Mouse (Mus musculus) ES-Bruce4 (cell line): Measurements from ENCODE around the gene Sap25. TPM values are rescaled to one million over a fixed set of nuclear protein-coding genes. Genes with fewer than 3 reads are reported as not detected.

Experiments used
- H3K27ac ChIP-seq: 2 replicates; pipeline ENCODE4 v1.5.1; 2012; ENCODE audit warnings: low read length, inconsistent platforms; ENCODE audit not compliant: insufficient read depth
- H3K27me3 ChIP-seq: 2 replicates; pipeline ENCODE4 v1.6.1; 2012; ENCODE audit warnings: mild to moderate bottlenecking, low read length, inconsistent platforms; ENCODE audit not compliant: control insufficient read depth, poor library complexity, insufficient read depth, severe bottlenecking
- H3K36me3 ChIP-seq: 2 replicates; pipeline ENCODE4 v1.6.1; 2012; ENCODE audit warnings: inconsistent platforms, mild to moderate bottlenecking, low read length, moderate library complexity; ENCODE audit not compliant: control insufficient read depth, poor library complexity, insufficient read depth, severe bottlenecking
- H3K4me1 ChIP-seq: one replicate; pipeline ENCODE4 v1.8.1; 2011; ENCODE audit warnings: low read length; ENCODE audit not compliant: control insufficient read depth, insufficient read depth
- H3K4me3 ChIP-seq: 2 replicates; pipeline ENCODE4 v1.5.1; 2011; ENCODE audit warnings: low read depth, mild to moderate bottlenecking, low read length
- H3K9ac ChIP-seq: 2 replicates; pipeline ENCODE4 v1.6.1; 2012; ENCODE audit warnings: low read depth, mild to moderate bottlenecking, inconsistent platforms; ENCODE audit not compliant: poor library complexity, severe bottlenecking
- H3K9me3 ChIP-seq: replicated peaks from 2 replicates; pipeline ENCODE4 v1.6.1; 2012; ENCODE audit warnings: mild to moderate bottlenecking, low read length, inconsistent platforms; ENCODE audit not compliant: control insufficient read depth, poor library complexity, insufficient read depth, severe bottlenecking
- CTCF ChIP-seq: IDR thresholded peaks from one replicate; pipeline ENCODE4 v1.8.1; 2011; ENCODE audit warnings: low read depth, low read length
- EP300 ChIP-seq: IDR thresholded peaks from 2 replicates; pipeline ENCODE4 v1.6.1; 2011; ENCODE audit warnings: low read depth, low read length; ENCODE audit not compliant: insufficient read depth
- POLR2A ChIP-seq: IDR thresholded peaks from one replicate; pipeline ENCODE4 v1.8.1; 2011; ENCODE audit warnings: low read length; ENCODE audit not compliant: insufficient read depth
- polyA plus RNA-seq: library from polyadenylated mRNA; stranded (reverse); fragments of >200 nt; gene quantifications from 2 replicates; pipeline ENCODE4 v1.2.4, GENCODE M21; 2011; ENCODE audit warnings: low read depth; ENCODE audit not compliant: missing spikeins, insufficient read depth, insufficient read length

Sap25 gene
- polyA plus RNA-seq: 5.0 and 7.9 TPM in 2 replicates

DNA sequence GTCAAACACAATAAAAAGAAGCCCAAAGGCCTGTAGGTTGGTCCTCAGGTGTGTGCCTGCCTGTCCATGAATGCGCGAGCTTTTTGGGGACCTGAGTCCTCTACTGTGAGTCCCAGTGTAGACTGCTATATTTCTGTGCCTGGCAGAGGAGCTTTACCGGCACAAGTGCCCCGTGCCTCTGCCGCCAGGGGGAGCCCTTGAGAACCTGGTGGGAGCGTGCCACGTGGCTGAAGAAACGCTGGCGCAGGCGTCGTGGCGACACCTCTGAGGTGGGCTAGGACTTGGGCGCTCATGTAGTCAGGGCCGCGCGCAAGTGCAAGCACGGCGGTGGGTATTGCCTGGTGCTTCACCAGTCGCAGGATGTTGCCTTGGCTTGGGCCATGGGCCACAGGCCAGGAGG is at the start of gene Sap25:
Gene Sap25 (plus strand): TSS at position 281 of the 400 bp plus-strand sequence.
- H3K4me1 ChIP-seq: peaks cover 3% of the 10 kb centered on the region
- H3K9ac ChIP-seq: no peak within 1 kb of the TSS
- no peak within 1 kb of the TSS for H3K27ac ChIP-seq
- H3K9me3 ChIP-seq: no peaks in the 10 kb centered on the region
- H3K4me3 ChIP-seq: 0 out of 2 replicates have a peak within 1 kb of the TSS, but pooled peaks have one; percentile 14
- H3K36me3 ChIP-seq: peaks cover 30% of the 10 kb centered on the region
- TF ChIP-seq EP300: no peak
- no peak for TF ChIP-seq POLR2A
- TF ChIP-seq CTCF: peak; percentile 71
- H3K27me3 ChIP-seq: no peaks in the 10 kb centered on the region

DNA sequence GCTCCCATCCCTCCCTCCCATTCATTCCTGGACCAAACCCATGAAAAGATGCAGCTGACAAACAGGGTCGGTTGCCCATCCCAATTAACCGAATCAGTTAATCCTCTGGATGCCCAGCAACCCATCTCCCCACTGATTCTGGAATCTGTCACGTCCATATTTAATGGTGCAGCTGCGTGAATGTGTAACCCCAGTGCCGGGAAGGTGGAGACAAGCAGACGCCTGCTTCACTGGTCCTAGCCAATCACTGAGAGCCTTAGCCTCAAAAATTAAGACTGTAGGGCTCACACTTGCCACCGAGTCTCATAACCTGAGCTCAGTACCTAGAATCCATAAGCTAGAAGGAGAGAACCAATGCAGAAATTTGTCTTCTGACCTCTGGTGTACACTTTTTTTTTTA is 45.2 kb upstream of the Sap25 start:
- Histone ChIP-seq H3K27me3 (no peaks in the 10 kb centered on the region), H3K4me3 (peak overlapping the region; percentile 36)
- TF ChIP-seq POLR2A (no peak), EP300 (no peak), CTCF (no peak)

DNA sequence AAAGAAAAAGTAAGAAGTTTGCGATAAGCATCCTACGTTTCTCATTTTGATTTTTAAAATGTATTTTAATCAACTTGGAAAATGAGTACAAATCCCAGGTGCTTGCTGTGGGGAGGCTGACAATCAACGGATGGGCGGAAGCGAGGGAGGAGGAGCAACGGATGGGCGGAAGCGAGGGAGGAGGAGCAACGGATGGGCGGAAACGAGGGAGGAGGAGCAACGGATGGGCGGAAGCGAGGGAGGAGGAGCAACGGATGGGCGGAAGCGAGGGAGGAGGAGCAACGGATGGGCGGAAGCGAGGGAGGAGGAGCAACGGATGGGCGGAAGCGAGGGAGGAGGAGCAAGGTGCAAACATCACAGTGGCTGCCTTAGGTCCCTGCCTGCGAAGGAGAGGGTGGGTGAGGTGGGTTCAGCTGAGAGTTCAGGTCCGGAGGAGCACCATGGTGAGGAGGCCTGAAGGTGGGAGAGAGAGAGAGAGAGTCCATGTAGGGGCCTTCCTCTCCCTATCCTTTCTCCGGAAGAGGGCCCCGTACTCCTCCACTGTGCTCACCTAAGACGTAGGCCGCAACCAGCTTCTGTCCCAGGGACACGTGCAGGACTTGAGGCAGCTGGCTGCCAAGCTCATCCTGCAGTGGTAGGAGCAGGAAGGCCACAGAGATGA is 44.4 kb upstream of the Sap25 start:
- peaks cover 5% of the 10 kb centered on the region for H3K4me1 ChIP-seq
- peak overlapping the region; percentile 98 for H3K4me3 ChIP-seq
- peak overlapping the region; percentile 53 for H3K27ac ChIP-seq
- H3K36me3 ChIP-seq: no peaks in the 10 kb centered on the region
- peak overlapping the region; percentile 88 for H3K9ac ChIP-seq
- TF ChIP-seq POLR2A (peak; percentile 90), CTCF (no peak)
- H3K27me3 ChIP-seq: no peaks in the 10 kb centered on the region
- no peaks in the 10 kb centered on the region for H3K9me3 ChIP-seq

More for the DNA sequence above, 45.2 kb upstream of the Sap25 start:
- Histone ChIP-seq H3K36me3 (no peaks in the 10 kb centered on the region), H3K4me1 (peaks cover 5% of the 10 kb centered on the region), H3K9me3 (no peaks in the 10 kb centered on the region), H3K27ac (no peak overlapping the region), H3K9ac (peak overlapping the region; percentile 6; the same call in 1 of the 2 replicates)

DNA sequence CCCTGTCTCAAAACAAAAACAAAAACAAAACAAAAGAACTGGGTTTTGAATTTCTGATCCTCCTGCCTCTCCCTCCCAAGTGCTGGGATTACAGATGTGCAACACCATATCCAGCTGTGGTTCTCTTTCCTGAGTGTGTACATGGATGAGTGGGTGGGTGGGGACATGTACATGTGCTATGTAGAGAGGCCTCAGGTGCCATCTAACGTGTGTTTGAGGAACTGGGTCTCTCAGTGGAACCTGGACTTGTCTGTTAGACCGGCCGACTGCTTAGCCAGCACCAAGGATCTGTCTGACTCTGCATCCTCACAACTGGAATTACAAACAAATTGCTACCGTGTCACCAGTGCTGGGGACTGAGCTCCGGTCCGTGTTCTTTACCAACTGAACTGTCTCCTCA is 43.5 kb upstream of the Sap25 start:
- TF ChIP-seq EP300 (no peak), CTCF (no peak), POLR2A (no peak)
- peaks cover 5% of the 10 kb centered on the region for H3K4me1 ChIP-seq
- no peaks in the 10 kb centered on the region for H3K27me3 ChIP-seq
- no peaks in the 10 kb centered on the region for H3K36me3 ChIP-seq
- H3K9ac ChIP-seq: peak overlapping the region; percentile 88
- H3K27ac ChIP-seq: peak overlapping the region; percentile 22
- peak overlapping the region; percentile 98 for H3K4me3 ChIP-seq
- no peaks in the 10 kb centered on the region for H3K9me3 ChIP-seq

DNA sequence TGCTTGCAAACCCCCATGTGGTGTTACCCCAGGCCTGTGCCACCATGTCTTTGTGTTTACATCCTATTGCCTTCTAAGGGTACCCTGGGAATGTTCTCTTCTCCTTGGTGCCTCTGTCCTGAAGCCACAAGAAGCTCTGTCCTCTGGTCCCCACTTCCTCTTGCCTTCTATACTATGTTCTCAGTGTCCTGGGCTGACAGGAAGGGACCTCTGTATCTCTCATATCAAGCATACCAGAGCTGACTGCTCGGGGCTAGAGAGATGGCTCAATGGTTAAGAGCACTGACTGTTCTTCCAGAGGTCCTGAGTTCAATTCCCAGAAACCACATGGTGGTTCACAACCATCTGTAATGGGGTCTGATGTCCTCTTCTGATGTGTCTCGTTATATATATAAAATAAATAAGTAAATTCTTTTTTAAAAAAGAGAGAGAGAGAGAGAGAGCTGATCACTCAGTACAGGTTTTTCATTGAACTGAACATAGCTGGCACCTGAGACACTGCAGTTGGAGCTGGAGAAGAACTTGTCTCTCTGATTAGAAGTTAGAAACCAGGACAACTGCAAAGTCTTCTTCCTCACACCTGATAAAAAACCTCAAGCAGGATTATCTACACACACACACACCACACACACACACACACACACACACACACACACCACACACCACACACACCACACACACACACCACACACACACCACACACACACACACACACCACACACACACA is 42.9 kb upstream of the Sap25 start:
- peak overlapping the region; percentile 88 for H3K9ac ChIP-seq
- no peak for TF ChIP-seq EP300
- TF ChIP-seq POLR2A: no peak
- no peak for TF ChIP-seq CTCF
- H3K27me3 ChIP-seq: no peaks in the 10 kb centered on the region
- H3K4me1 ChIP-seq: peaks cover 5% of the 10 kb centered on the region
- no peaks in the 10 kb centered on the region for H3K9me3 ChIP-seq
- peak overlapping the region; percentile 22 for H3K27ac ChIP-seq
- H3K36me3 ChIP-seq: peaks cover 3% of the 10 kb centered on the region; the same call in 1 of the 2 replicates
- H3K4me3 ChIP-seq: peak overlapping the region; percentile 98; the same call in 1 of the 2 replicates

DNA sequence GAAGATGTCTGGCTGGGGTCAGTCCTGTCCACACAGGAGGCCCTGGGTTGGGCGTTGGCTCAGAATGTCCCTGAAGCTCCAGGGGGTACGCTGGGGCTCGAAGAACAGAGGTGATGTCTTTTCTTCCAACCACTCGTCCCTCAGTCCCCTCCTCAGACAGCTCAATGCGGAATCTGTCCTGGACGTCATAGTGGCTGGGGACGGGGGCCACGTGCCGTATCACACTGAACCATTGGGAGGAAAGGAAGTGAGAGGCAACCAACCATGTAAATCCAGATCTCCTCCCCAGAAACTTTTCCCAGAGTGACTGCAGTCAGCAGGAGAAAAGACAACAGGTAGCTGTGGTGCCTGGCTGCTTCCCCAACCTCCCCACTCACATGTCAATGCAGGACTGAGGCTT is 41.5 kb upstream of the Sap25 start:
- Histone ChIP-seq H3K27ac (no peak overlapping the region), H3K4me3 (peak overlapping the region; percentile 98), H3K4me1 (peaks cover 5% of the 10 kb centered on the region), H3K36me3 (peaks cover 3% of the 10 kb centered on the region; the same call in 1 of the 2 replicates), H3K27me3 (no peaks in the 10 kb centered on the region), H3K9me3 (no peaks in the 10 kb centered on the region), H3K9ac (peak overlapping the region; percentile 73)
- TF ChIP-seq CTCF (no peak), EP300 (no peak), POLR2A (no peak)
